Mouse (Mus musculus) olfactory bulb, adult 2 months (tissue): Measurements from ENCODE around the gene Chrng.

Experiments used
- CTCF ChIP-seq: fragments of 200-500 bp; IDR thresholded peaks from 2 replicates; pipeline ENCODE4 v1.5.1; 2012; ENCODE audit warnings: low read depth, mild to moderate bottlenecking, low read length, moderate library complexity; ENCODE audit not compliant: insufficient read depth
- POLR2A ChIP-seq: fragments of 200-500 bp; IDR thresholded peaks from 2 replicates; pipeline ENCODE4 v1.6.1; 2012; ENCODE audit warnings: mild to moderate bottlenecking, low read depth, low read length, moderate library complexity; ENCODE audit not compliant: insufficient read depth

GRCm38 (mm10) chr1:87156199-87156587, 48.3 kb upstream of the Chrng start, which contains the start of gene Ecel1:
- no peak for TF ChIP-seq CTCF
- no peak for TF ChIP-seq POLR2A
